Mouse (Mus musculus) liver, postnatal 0 days (tissue): ENCODE measurements around the gene Scfd1. TPM values are rescaled to one million over a fixed set of nuclear protein-coding genes. Genes with fewer than 3 reads are reported as not detected.

Source experiments
- ATAC-seq: fragments of 200-750 bp; cut with Nextera tagmentation; 2 replicates; pipeline ENCODE4 v1.8.0; 2017; ENCODE audit warnings: mild to moderate bottlenecking, moderate library complexity
- DNase-seq: peaks from one replicate; pipeline ENCODE4 v3.0.0-alpha.2; 2016
- H3K27ac ChIP-seq: fragments of 300-500 bp; sonication (generic); 2 replicates; pipeline ENCODE4 v1.5.1; 2014; ENCODE audit warnings: antibody characterized with exemption, moderate library complexity, mild to moderate bottlenecking, low read depth
- H3K27me3 ChIP-seq: fragments of 300-500 bp; sonication (generic); 2 replicates; pipeline ENCODE4 v1.6.1; 2014; ENCODE audit warnings: low read length, control low read depth, mixed read lengths; ENCODE audit not compliant: insufficient read depth
- H3K36me3 ChIP-seq: fragments of 300-500 bp; sonication (generic); replicated peaks from 2 replicates; pipeline ENCODE4 v1.6.1; 2014; ENCODE audit warnings: mild to moderate bottlenecking, control low read depth, low read length, moderate library complexity, mixed read lengths; ENCODE audit not compliant: insufficient read depth
- H3K4me1 ChIP-seq: fragments of 300-500 bp; sonication (generic); 2 replicates; pipeline ENCODE4 v1.6.1; 2014; ENCODE audit warnings: antibody characterized with exemption, mild to moderate bottlenecking, control low read depth; ENCODE audit not compliant: insufficient read depth
- H3K4me2 ChIP-seq: fragments of 300-500 bp; sonication (generic); 2 replicates; pipeline ENCODE4 v1.6.1; 2014; ENCODE audit warnings: low read depth, mild to moderate bottlenecking, low read length, moderate library complexity, mixed read lengths
- H3K4me3 ChIP-seq: fragments of 300-500 bp; sonication (generic); 2 replicates; pipeline ENCODE4 v1.5.1; 2014; ENCODE audit warnings: low read depth, low read length
- H3K9ac ChIP-seq: fragments of 300-500 bp; sonication (generic); replicated peaks from 2 replicates; pipeline ENCODE4 v1.6.1; 2014; ENCODE audit warnings: mild to moderate bottlenecking, moderate library complexity
- H3K9me3 ChIP-seq: fragments of 300-500 bp; sonication (generic); 2 replicates; pipeline ENCODE4 v1.6.1; 2016; ENCODE audit warnings: mild to moderate bottlenecking, control low read depth, low read length, mixed read lengths
- CTCF ChIP-seq: sonication (generic); IDR thresholded peaks from 2 replicates; pipeline ENCODE4 v1.5.1; 2016; ENCODE audit warnings: antibody characterized with exemption, low read depth
- EP300 ChIP-seq: IDR thresholded peaks from 2 replicates; pipeline ENCODE4 v1.6.1; 2016; ENCODE audit warnings: antibody characterized with exemption, low read depth, mild to moderate bottlenecking
- WGBS: fragments of 180-500 bp; shearing (Covaris S2); extraction: QIAGEN DNeasy Blood & Tissue Kit; methylation state at CpG from one replicate; pipeline ENCODE4 v1.1.7; 2014; ENCODE audit not compliant: insufficient replicate concordance; 5-methylcytosine and 5-hydroxymethylcytosine counted together
- polyA plus RNA-seq: library from polyadenylated mRNA; unstranded; fragments of >200 nt; fragmentation: Nextera tagmentation; extraction: Ambion mirVana; gene quantifications from 2 replicates; pipeline ENCODE4 v1.2.1, GENCODE M21; 2015

Scfd1 gene
- polyA plus RNA-seq, 1 experiment from 2014 or later = 30.8 TPM

DNA sequence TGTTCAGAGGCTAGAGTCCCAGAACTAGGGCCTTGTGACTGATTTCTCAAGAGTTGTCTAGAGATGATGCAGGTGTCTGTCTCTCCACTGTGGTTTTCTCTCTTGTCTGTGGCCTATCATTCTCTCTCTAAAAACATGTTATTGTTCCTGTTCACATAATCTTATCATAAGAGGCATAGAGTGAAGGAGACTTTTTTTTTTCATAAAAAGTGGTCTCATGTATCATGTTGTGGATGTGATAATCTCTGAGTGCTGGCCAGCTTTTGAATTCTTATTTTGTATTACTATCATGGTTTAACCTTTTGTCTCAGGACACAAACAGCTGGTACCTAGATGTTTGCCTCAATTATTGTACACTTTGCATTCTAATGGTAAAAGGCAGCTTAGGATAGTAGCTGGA lies 16.0 kb upstream of the Scfd1 start:
- Histone ChIP-seq H3K4me1 (no peaks in the 10 kb centered on the region), H3K27me3 (no peaks in the 10 kb centered on the region), H3K4me3 (no peak overlapping the region), H3K4me2 (no peak overlapping the region), H3K27ac (no peak overlapping the region), H3K36me3 (peaks cover 82% of the 10 kb centered on the region), H3K9ac (no peak overlapping the region), H3K9me3 (no peaks in the 10 kb centered on the region)
- no peak for TF ChIP-seq EP300
- no peak for TF ChIP-seq CTCF
- DNase-seq (no peak), ATAC-seq (no peak)

DNA sequence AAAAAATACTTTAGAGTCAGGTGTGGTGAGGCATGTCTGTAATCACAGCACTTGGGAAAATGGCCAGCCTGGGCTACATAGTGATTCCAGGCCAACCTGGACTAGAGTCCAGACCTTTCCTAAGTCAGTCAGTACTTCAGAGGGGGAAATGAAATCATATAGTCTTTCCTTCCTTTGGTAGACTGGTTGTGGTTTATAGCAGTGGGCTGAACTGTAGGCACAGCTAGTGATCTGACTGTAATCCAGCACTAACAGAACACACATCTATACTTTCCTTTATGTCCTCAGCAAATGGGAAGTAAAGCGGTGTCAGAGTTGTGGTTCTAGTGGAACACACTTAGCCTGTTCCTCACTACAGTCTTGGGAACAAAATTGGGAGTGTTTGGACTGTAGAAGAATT lies 14.4 kb upstream of the Scfd1 start:
- H3K27me3 ChIP-seq = no peaks in the 10 kb centered on the region
- H3K4me3 ChIP-seq = no peak overlapping the region
- no peaks in the 10 kb centered on the region for H3K4me1 ChIP-seq
- no peak overlapping the region for H3K4me2 ChIP-seq
- no peaks in the 10 kb centered on the region for H3K9me3 ChIP-seq
- WGBS = 92% methylated on average over 1 of the region's 1 CpGs
- TF ChIP-seq CTCF (no peak), EP300 (no peak)
- DNase-seq (no peak), ATAC-seq (no peak)
- H3K9ac ChIP-seq = no peak overlapping the region
- H3K36me3 ChIP-seq = peaks cover 80% of the 10 kb centered on the region
- H3K27ac ChIP-seq = no peak overlapping the region

DNA sequence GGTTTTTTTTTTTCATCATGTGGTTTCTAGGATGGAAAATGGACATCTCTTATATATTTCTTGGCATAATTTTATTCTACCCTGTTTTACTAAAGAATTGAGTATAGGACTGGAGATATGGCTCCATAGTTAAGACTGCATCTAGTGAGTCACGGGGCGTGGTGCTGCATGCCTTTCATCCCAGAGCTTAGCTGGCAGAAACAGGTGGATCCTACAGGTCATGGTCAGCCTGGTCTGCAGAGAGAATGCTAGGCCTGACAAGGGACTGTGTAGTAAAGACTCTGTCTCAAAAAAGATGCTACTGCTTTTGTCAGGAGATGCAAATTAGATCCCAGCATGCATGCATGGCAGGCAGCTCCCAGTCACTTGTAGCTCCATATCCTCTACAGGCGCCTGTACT lies 8.8 kb upstream of the Scfd1 start:
- WGBS = 94% methylated on average over 3 of the region's 3 CpGs
- Histone ChIP-seq H3K27ac (no peak overlapping the region), H3K9me3 (no peaks in the 10 kb centered on the region), H3K27me3 (no peaks in the 10 kb centered on the region), H3K4me3 (no peak overlapping the region), H3K4me2 (no peak overlapping the region), H3K36me3 (peaks cover 53% of the 10 kb centered on the region), H3K4me1 (no peaks in the 10 kb centered on the region), H3K9ac (no peak overlapping the region)
- no peak for TF ChIP-seq EP300
- TF ChIP-seq CTCF = no peak
- DNase-seq = no peak
- ATAC-seq = no peak

DNA sequence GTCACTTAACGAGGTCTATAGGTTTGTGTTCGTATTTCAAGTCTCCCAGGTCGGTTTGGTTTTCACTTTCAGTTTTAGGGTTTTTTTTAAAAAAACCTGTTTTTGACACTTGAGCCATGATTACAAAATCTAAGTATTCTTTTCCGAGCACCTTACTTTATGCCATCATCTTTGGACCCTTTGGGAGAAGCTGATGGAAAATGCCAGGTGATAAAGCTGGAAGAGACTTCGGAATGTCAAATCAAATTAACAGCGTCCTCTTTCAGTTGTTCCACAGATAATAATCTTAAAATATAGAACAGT lies 529 bp downstream of the Scfd1 start:
- peak overlapping the region; percentile 91 for H3K9ac ChIP-seq
- TF ChIP-seq EP300 (no peak), CTCF (no peak)
- H3K4me1 ChIP-seq = no peaks in the 10 kb centered on the region
- peak overlapping the region; percentile 87 for H3K4me3 ChIP-seq
- no peak for ATAC-seq
- peak overlapping the region; percentile 77 for H3K4me2 ChIP-seq
- peaks cover 22% of the 10 kb centered on the region for H3K36me3 ChIP-seq
- no peaks in the 10 kb centered on the region for H3K27me3 ChIP-seq
- WGBS = 7% methylated on average over 6 of the region's 6 CpGs
- DNase-seq = no peak
- H3K9me3 ChIP-seq = no peaks in the 10 kb centered on the region
- peak overlapping the region; percentile 94 for H3K27ac ChIP-seq

DNA sequence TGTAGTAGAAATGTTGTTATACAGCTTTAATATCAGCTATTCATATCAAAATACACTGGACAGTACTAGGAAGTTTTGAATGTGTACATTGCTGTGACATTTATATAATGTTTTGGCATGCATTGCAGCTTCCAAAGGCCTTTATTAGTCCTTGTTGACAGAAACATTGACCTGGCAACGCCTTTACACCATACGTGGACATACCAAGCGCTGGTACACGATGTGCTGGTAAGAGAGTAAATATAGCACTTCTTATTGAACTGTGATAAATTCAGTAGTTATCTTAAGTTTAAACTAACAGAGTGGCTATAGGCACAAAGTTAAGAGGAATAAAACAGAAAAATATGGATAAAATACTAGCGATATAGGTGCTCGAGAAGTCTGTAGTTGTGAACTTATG lies 22.6 kb downstream of the Scfd1 start:
- Histone ChIP-seq H3K9me3 (no peaks in the 10 kb centered on the region), H3K4me1 (no peaks in the 10 kb centered on the region), H3K9ac (no peak overlapping the region), H3K27ac (no peak overlapping the region), H3K4me3 (no peak overlapping the region), H3K27me3 (no peaks in the 10 kb centered on the region), H3K4me2 (no peak overlapping the region), H3K36me3 (peaks cover 55% of the 10 kb centered on the region)
- WGBS = 89% methylated on average over 6 of the region's 6 CpGs
- DNase-seq (no peak), ATAC-seq (peak; percentile 50; the same call in 1 of the 2 replicates)
- TF ChIP-seq EP300 (peak; percentile 38; the same call in 1 of the 2 replicates), CTCF (no peak)

DNA sequence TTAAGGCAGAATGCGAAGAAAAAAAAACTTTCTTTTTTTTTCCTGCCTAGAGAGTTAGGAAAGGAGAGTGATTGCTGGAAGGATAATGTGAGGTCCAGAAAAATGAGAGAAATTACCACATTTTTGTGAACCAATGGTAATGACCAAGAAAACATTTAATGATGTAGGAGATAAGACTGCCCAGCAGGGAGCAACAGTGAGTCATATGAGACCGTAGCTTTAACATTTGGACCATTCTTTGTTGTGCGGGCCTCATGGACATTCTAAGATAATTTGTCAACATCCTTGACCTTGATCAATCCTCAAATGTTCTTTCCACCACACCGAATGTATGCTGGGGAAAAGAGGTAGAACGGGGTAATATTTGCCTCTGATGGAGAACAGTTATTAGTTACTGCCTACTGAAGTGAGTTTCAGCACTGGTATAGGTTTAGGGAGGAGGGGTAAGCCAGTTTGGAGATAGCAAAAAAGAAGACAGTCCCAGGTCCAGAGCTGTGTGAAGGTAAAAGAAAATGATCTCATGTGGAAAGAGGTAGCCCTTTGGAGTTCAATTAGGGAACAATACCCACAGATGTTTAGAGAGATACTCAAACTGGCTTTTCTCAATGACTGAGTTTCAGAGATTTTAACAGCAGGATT lies 24.9 kb downstream of the Scfd1 start:
- TF ChIP-seq CTCF = peak; percentile 57
- no peak for TF ChIP-seq EP300
- no peak for ATAC-seq
- WGBS = 78% methylated on average over 5 of the region's 5 CpGs
- DNase-seq = no peak
- H3K4me3 ChIP-seq = no peak overlapping the region
- no peaks in the 10 kb centered on the region for H3K4me1 ChIP-seq
- H3K9me3 ChIP-seq = no peaks in the 10 kb centered on the region
- no peak overlapping the region for H3K27ac ChIP-seq
- no peaks in the 10 kb centered on the region for H3K27me3 ChIP-seq
- H3K36me3 ChIP-seq = peaks cover 47% of the 10 kb centered on the region
- H3K9ac ChIP-seq = no peak overlapping the region
- H3K4me2 ChIP-seq = no peak overlapping the region
